Mouse (Mus musculus): ENCODE measurements around the gene Lasp1. TPM values are rescaled to one million over a fixed set of nuclear protein-coding genes. Genes with fewer than 3 reads are reported as not detected.
A peak's percentile ranks its signal among the peaks of the same experiment; 100 is the strongest.

The Lasp1 gene
- total and polyA plus RNA-seq, 3 experiments = 12.5 to 45.4 (median 18.6) TPM

- Histone ChIP-seq H3K4me3 (replicated peaks in 1 of 3; ENCODE audit: low read depth in 2 of 3, low read length in 2 of 3, poor library complexity in 1 of 3) (no peak overlapping the region), H3K4me2 (ENCODE audit: insufficient read depth, low read depth, poor library complexity, severe bottlenecking) (no peak overlapping the region), H3K9me3 (replicated peaks; ENCODE audit: low read length) (no peaks in the 10 kb centered on the region), H3K79me2 (replicated peaks; ENCODE audit: control insufficient read depth, extremely low read depth, insufficient read depth, poor library complexity, severe bottlenecking) (no peaks in the 10 kb centered on the region), H3K36me3 (replicated peaks in 1 of 2; ENCODE audit: control insufficient read depth in 1 of 2, insufficient read depth in 1 of 2, low read length in 1 of 2) (peaks cover 2 to 77% of the 10 kb centered on the region in 2 experiments), H3K27me3 (replicated peaks) (no peaks in the 10 kb centered on the region), H3K27ac (ENCODE audit: insufficient read depth, low read depth) (no peak overlapping the region), H3K4me1 (ENCODE audit: control insufficient read depth in 1 of 2, insufficient read depth in 2 of 2) (peaks cover 16 to 56% of the 10 kb centered on the region in 2 experiments), H3K9ac (ENCODE audit: insufficient read depth, low read depth) (no peak overlapping the region)
- dilution Hi-C loops (cut with MboI; ENCODE audit: extremely low pct_ligation_motif_present, extremely low pct_unique_long_range_greater_than_20kb, low sequenced_read_pairs) = no loop called here
- no peak for DNase-seq (ENCODE audit: extremely low read depth)
- TF ChIP-seq ZMIZ1 (IDR thresholded peaks at IDR 0.05; ENCODE audit: low read depth, low read length) = no peak
- no peak for TF ChIP-seq NRF1 (IDR thresholded peaks at IDR 0.05; ENCODE audit: low read depth, low read length)
- TF ChIP-seq GABPA (IDR thresholded peaks at IDR 0.05; ENCODE audit: insufficient replicate concordance, low read depth, low read length) = no peak
- no peak for TF ChIP-seq ETS1 (conservative IDR thresholded peaks at IDR 0.05; ENCODE audit: low read depth, low read length)
- no peak for TF ChIP-seq SIN3A (IDR thresholded peaks at IDR 0.05; ENCODE audit: low read length)
- TF ChIP-seq TCF12 (IDR thresholded peaks at IDR 0.05; ENCODE audit: low read depth, low read length) = no peak
- TF ChIP-seq IRF4 (IDR thresholded peaks at IDR 0.05; ENCODE audit: low read depth, low read length) = no peak
- TF ChIP-seq MYC (IDR thresholded peaks at IDR 0.05; ENCODE audit: low read depth, low read length) = no peak
- no peak for TF ChIP-seq SMC3 (IDR thresholded peaks at IDR 0.05; ENCODE audit: low read depth, low read length)
- no peak for TF ChIP-seq UBTF (IDR thresholded peaks at IDR 0.05; ENCODE audit: low read depth, low read length)
- no peak for TF ChIP-seq BHLHE40 (IDR thresholded peaks at IDR 0.05; ENCODE audit: low read depth, low read length)
- no peak for TF ChIP-seq JUND (conservative IDR thresholded peaks at IDR 0.05; ENCODE audit: low read depth, low read length)
- TF ChIP-seq HCFC1 (IDR thresholded peaks at IDR 0.05; ENCODE audit: low read depth, low read length) = no peak
- TF ChIP-seq E2F4 (IDR thresholded peaks at IDR 0.05; ENCODE audit: insufficient replicate concordance, low read depth, low read length) = no peak
- no peak for TF ChIP-seq RCOR1 (conservative IDR thresholded peaks at IDR 0.05; ENCODE audit: low read depth, low read length)
- in situ Hi-C loops (cut with MboI; ENCODE audit: low pct_ligation_motif_present, low pct_unique_long_range_greater_than_20kb, low sequenced_read_pairs) = no loop called here
Observed at GRCm38 (mm10) chr11:97819102-97819501, 20.3 kb downstream of the Lasp1 start.

- Histone ChIP-seq H3K27ac (ENCODE audit: insufficient read depth, low read depth) (no peak overlapping the region), H3K36me3 (replicated peaks in 1 of 2; ENCODE audit: control insufficient read depth in 1 of 2, insufficient read depth in 1 of 2, low read length in 1 of 2) (peaks cover 4 to 78% of the 10 kb centered on the region in 2 experiments), H3K4me1 (ENCODE audit: control insufficient read depth in 1 of 2, insufficient read depth in 2 of 2) (peaks cover 16 to 52% of the 10 kb centered on the region in 2 experiments), H3K79me2 (replicated peaks; ENCODE audit: control insufficient read depth, extremely low read depth, insufficient read depth, poor library complexity, severe bottlenecking) (no peaks in the 10 kb centered on the region), H3K9me3 (replicated peaks; ENCODE audit: low read length) (no peaks in the 10 kb centered on the region), H3K4me3 (replicated peaks in 1 of 3; ENCODE audit: low read depth in 2 of 3, low read length in 2 of 3, poor library complexity in 1 of 3) (no peak overlapping the region), H3K4me2 (ENCODE audit: insufficient read depth, low read depth, poor library complexity, severe bottlenecking) (no peak overlapping the region), H3K27me3 (replicated peaks) (no peaks in the 10 kb centered on the region), H3K9ac (ENCODE audit: insufficient read depth, low read depth) (no peak overlapping the region)
- TF ChIP-seq BHLHE40 (IDR thresholded peaks at IDR 0.05; ENCODE audit: low read depth, low read length) (no peak), SIN3A (IDR thresholded peaks at IDR 0.05; ENCODE audit: low read length) (no peak), POLR2A (IDR thresholded peaks at IDR 0.05; ENCODE audit: low read depth, low read length) (no peak), PAX5 (IDR thresholded peaks at IDR 0.05; ENCODE audit: low read length) (no peak), USF2 (conservative IDR thresholded peaks at IDR 0.05; ENCODE audit: low read depth, low read length) (no peak), ELF1 (IDR thresholded peaks at IDR 0.05; ENCODE audit: low read depth, low read length) (peak; percentile 41; the same call in 1 of the 2 replicates)
- DNase-seq (ENCODE audit: extremely low read depth) = no peak
- in situ Hi-C loops (cut with MboI; ENCODE audit: low pct_ligation_motif_present, low pct_unique_long_range_greater_than_20kb, low sequenced_read_pairs) (no loop called here), dilution Hi-C loops (cut with MboI; ENCODE audit: extremely low pct_ligation_motif_present, extremely low pct_unique_long_range_greater_than_20kb, low sequenced_read_pairs) (no loop called here)
Observed at GRCm38 (mm10) chr11:97819923-97820322, 21.1 kb downstream of the Lasp1 start.

All from CH12.LX (cell line).